In genomic region chr2:26329402-26329801, GRCm38 (mm10) we compare ENCODE assay signal across 8 mouse cellular contexts. TPM values are rescaled to one million over a fixed set of nuclear protein-coding genes. Genes with fewer than 3 reads are reported as not detected.
DNase-seq lines count a peak whose midpoint lies in the region; ATAC-seq and TF ChIP-seq lines count a peak whose summit lies in the region.

No protein-coding gene starts in this region.

- WGBS in forebrain, embryonic 13.5 days: 59% methylated on average over 8 of the region's 8 CpGs
- WGBS in forebrain, embryonic 15.5 days: 54% methylated on average over 8 of the region's 8 CpGs
- WGBS in embryonic facial prominence, embryonic 10.5 days: 58% methylated on average over 8 of the region's 8 CpGs
- 53% methylated on average over 8 of the region's 8 CpGs for WGBS in hindbrain, embryonic 12.5 days

- H3K79me3 ChIP-seq in C2C12 (ENCODE audit: low read depth): no peaks in the 10 kb centered on the region

- H3K27ac ChIP-seq in forebrain, embryonic 13.5 days: no peak overlapping the region
- no peak overlapping the region for H3K27ac ChIP-seq in forebrain, embryonic 15.5 days (replicated peaks)
- H3K27ac ChIP-seq in embryonic facial prominence, embryonic 10.5 days (replicated peaks): no peak overlapping the region
- H3K27ac ChIP-seq in hindbrain, embryonic 12.5 days: peak overlapping the region; percentile 36; the same call in 1 of the 2 replicates

- peak; percentile 48 for DNase-seq in embryonic facial prominence, embryonic 10.5 days (ENCODE audit: low spot score)
- peak; percentile 31 for DNase-seq in retina, postnatal 1 day
- DNase-seq in yolk sac, embryonic 10.5 days (ENCODE audit: low spot score): no peak
- DNase-seq in right cerebral cortex, postnatal 25 days: no peak

- H3K36me3 ChIP-seq in forebrain, embryonic 13.5 days (ENCODE audit: poor library complexity, severe bottlenecking): peaks cover 75% of the 10 kb centered on the region
- H3K36me3 ChIP-seq in forebrain, embryonic 15.5 days: peaks cover 68% of the 10 kb centered on the region
- peaks cover 39% of the 10 kb centered on the region for H3K36me3 ChIP-seq in C2C12 (ENCODE audit: control insufficient read depth, insufficient read depth)
- peaks cover 84% of the 10 kb centered on the region for H3K36me3 ChIP-seq in embryonic facial prominence, embryonic 10.5 days (replicated peaks)
- H3K36me3 ChIP-seq in hindbrain, embryonic 12.5 days: peaks cover 76% of the 10 kb centered on the region

- no peak overlapping the region for H3K4me3 ChIP-seq in forebrain, embryonic 13.5 days
- H3K4me3 ChIP-seq in forebrain, embryonic 15.5 days: no peak overlapping the region
- H3K4me3 ChIP-seq in C2C12 (ENCODE audit: insufficient read depth, poor library complexity, severe bottlenecking): no peak overlapping the region
- H3K4me3 ChIP-seq in embryonic facial prominence, embryonic 10.5 days: no peak overlapping the region
- H3K4me3 ChIP-seq in hindbrain, embryonic 12.5 days: no peak overlapping the region

- no peaks in the 10 kb centered on the region for H3K27me3 ChIP-seq in forebrain, embryonic 13.5 days
- no peaks in the 10 kb centered on the region for H3K27me3 ChIP-seq in forebrain, embryonic 15.5 days
- H3K27me3 ChIP-seq in C2C12 (ENCODE audit: control insufficient read depth, insufficient read depth, insufficient read length): no peaks in the 10 kb centered on the region
- no peaks in the 10 kb centered on the region for H3K27me3 ChIP-seq in embryonic facial prominence, embryonic 10.5 days (replicated peaks; ENCODE audit: low read depth, poor library complexity, severe bottlenecking)
- H3K27me3 ChIP-seq in hindbrain, embryonic 12.5 days: no peaks in the 10 kb centered on the region

- H3K9ac ChIP-seq in forebrain, embryonic 13.5 days: no peak overlapping the region
- no peak overlapping the region for H3K9ac ChIP-seq in forebrain, embryonic 15.5 days (replicated peaks)
- H3K9ac ChIP-seq in hindbrain, embryonic 12.5 days: no peak overlapping the region

- no peak for TF ChIP-seq CTCF in C2C12 (IDR thresholded peaks at IDR 0.05; ENCODE audit: control insufficient read depth, insufficient read depth, insufficient read length)

- no peaks in the 10 kb centered on the region for H3K79me2 ChIP-seq in C2C12 (ENCODE audit: control insufficient read depth, insufficient read depth)

- H3K9me3 ChIP-seq in forebrain, embryonic 13.5 days (replicated peaks): no peaks in the 10 kb centered on the region
- H3K9me3 ChIP-seq in forebrain, embryonic 15.5 days: no peaks in the 10 kb centered on the region
- H3K9me3 ChIP-seq in embryonic facial prominence, embryonic 10.5 days: no peaks in the 10 kb centered on the region
- no peaks in the 10 kb centered on the region for H3K9me3 ChIP-seq in hindbrain, embryonic 12.5 days (replicated peaks)

- H3ac ChIP-seq in C2C12 (ENCODE audit: control insufficient read depth, insufficient read length, low read depth): no peak overlapping the region

- peak; percentile 17; the same call in 1 of the 2 replicates for ATAC-seq in forebrain, embryonic 13.5 days
- no peak; the same call in 1 of the 2 replicates for ATAC-seq in forebrain, embryonic 15.5 days (replicated peaks)
- ATAC-seq in hindbrain, embryonic 12.5 days (ENCODE audit: low FRiP score): 0 out of 2 replicates have a peak, but pooled peaks have one; percentile 32

- H3K4me1 ChIP-seq in forebrain, embryonic 13.5 days: no peaks in the 10 kb centered on the region
- no peaks in the 10 kb centered on the region for H3K4me1 ChIP-seq in forebrain, embryonic 15.5 days
- H3K4me1 ChIP-seq in embryonic facial prominence, embryonic 10.5 days: peaks cover 13% of the 10 kb centered on the region; the same call in 1 of the 2 replicates
- no peaks in the 10 kb centered on the region for H3K4me1 ChIP-seq in hindbrain, embryonic 12.5 days

- H3K4me2 ChIP-seq in forebrain, embryonic 13.5 days: no peak overlapping the region
- H3K4me2 ChIP-seq in forebrain, embryonic 15.5 days (replicated peaks): no peak overlapping the region
- H3K4me2 ChIP-seq in hindbrain, embryonic 12.5 days (replicated peaks): no peak overlapping the region

TF ChIP-seq in C2C12, 6 proteins besides CTCF, POLR2A, EP300 and RAD21:
- peak; percentile 29 for TF ChIP-seq MAX (IDR thresholded peaks at IDR 0.05)
- no peak for TF ChIP-seq MYOD1 (IDR thresholded peaks at IDR 0.05; ENCODE audit: control insufficient read depth, insufficient read length, low read depth)
TF ChIP-seq in C2C12: peak in this region for 1.

RNA-seq across cellular contexts. Expression of gene Gpsm1, which starts 14.1 kb away (rescaled TPM):
- polyA plus RNA-seq in forebrain, embryonic 13.5 days (2015; fragmentation: Nextera tagmentation; extraction: Ambion mirVana): 97.7 and 120 TPM in 2 replicates
- 144 and 151 TPM in 2 replicates for polyA plus RNA-seq in forebrain, embryonic 15.5 days (2015; fragmentation: Nextera tagmentation; extraction: Ambion mirVana)
- polyA plus RNA-seq in C2C12 (2012; fragmentation: generic; extraction: Trizol): 20.6 TPM
- 96.7 and 97.2 TPM in 2 replicates for polyA plus RNA-seq in embryonic facial prominence, embryonic 10.5 days (2016; fragmentation: Nextera tagmentation; extraction: Ambion mirVana)
- 125 and 133 TPM in 2 replicates for polyA plus RNA-seq in hindbrain, embryonic 12.5 days (2016; fragmentation: Nextera tagmentation; extraction: Ambion mirVana)

RNA-seq across cellular contexts. Expression of gene Dnlz, which starts 22.5 kb away (rescaled TPM):
- polyA plus RNA-seq in forebrain, embryonic 13.5 days (2015; fragmentation: Nextera tagmentation; extraction: Ambion mirVana): 31.1 and 32.2 TPM in 2 replicates
- 33.0 and 33.5 TPM in 2 replicates for polyA plus RNA-seq in forebrain, embryonic 15.5 days (2015; fragmentation: Nextera tagmentation; extraction: Ambion mirVana)
- 35.6 TPM for polyA plus RNA-seq in C2C12 (2012; fragmentation: generic; extraction: Trizol)
- polyA plus RNA-seq in embryonic facial prominence, embryonic 10.5 days (2016; fragmentation: Nextera tagmentation; extraction: Ambion mirVana): 31.5 and 32.2 TPM in 2 replicates
- 33.2 and 34.7 TPM in 2 replicates for polyA plus RNA-seq in hindbrain, embryonic 12.5 days (2016; fragmentation: Nextera tagmentation; extraction: Ambion mirVana)

RNA-seq across cellular contexts. Expression of gene Card9, which starts 31.3 kb away (rescaled TPM):
- 0.72 and 2.0 TPM in 2 replicates for polyA plus RNA-seq in forebrain, embryonic 13.5 days (2015; fragmentation: Nextera tagmentation; extraction: Ambion mirVana)
- polyA plus RNA-seq in forebrain, embryonic 15.5 days (2015; fragmentation: Nextera tagmentation; extraction: Ambion mirVana): 1.4 and 1.5 TPM in 2 replicates
- 0.20 TPM for polyA plus RNA-seq in C2C12 (2012; fragmentation: generic; extraction: Trizol)
- polyA plus RNA-seq in embryonic facial prominence, embryonic 10.5 days (2016; fragmentation: Nextera tagmentation; extraction: Ambion mirVana): 0.87 and 0.96 TPM in 2 replicates
- polyA plus RNA-seq in hindbrain, embryonic 12.5 days (2016; fragmentation: Nextera tagmentation; extraction: Ambion mirVana): 0.78 and 1.1 TPM in 2 replicates

RNA-seq across cellular contexts. Expression of gene Ccdc187, which starts 35.0 kb away (rescaled TPM):
- polyA plus RNA-seq in forebrain, embryonic 13.5 days (2015; fragmentation: Nextera tagmentation; extraction: Ambion mirVana): 0.18 and 0.35 TPM in 2 replicates
- 0.18 and 0.24 TPM in 2 replicates for polyA plus RNA-seq in forebrain, embryonic 15.5 days (2015; fragmentation: Nextera tagmentation; extraction: Ambion mirVana)
- not detected for polyA plus RNA-seq in C2C12 (2012; fragmentation: generic; extraction: Trizol)
- 0.03 and 0.04 TPM in 2 replicates for polyA plus RNA-seq in embryonic facial prominence, embryonic 10.5 days (2016; fragmentation: Nextera tagmentation; extraction: Ambion mirVana)
- 0.31 and 0.37 TPM in 2 replicates for polyA plus RNA-seq in hindbrain, embryonic 12.5 days (2016; fragmentation: Nextera tagmentation; extraction: Ambion mirVana)

RNA-seq across cellular contexts. Expression of gene Snapc4, which starts 51.1 kb away (rescaled TPM):
- polyA plus RNA-seq in forebrain, embryonic 13.5 days (2015; fragmentation: Nextera tagmentation; extraction: Ambion mirVana): 25.1 and 30.9 TPM in 2 replicates
- polyA plus RNA-seq in forebrain, embryonic 15.5 days (2015; fragmentation: Nextera tagmentation; extraction: Ambion mirVana): 31.4 and 31.6 TPM in 2 replicates
- 11.7 TPM for polyA plus RNA-seq in C2C12 (2012; fragmentation: generic; extraction: Trizol)
- 39.3 and 39.8 TPM in 2 replicates for polyA plus RNA-seq in embryonic facial prominence, embryonic 10.5 days (2016; fragmentation: Nextera tagmentation; extraction: Ambion mirVana)
- polyA plus RNA-seq in hindbrain, embryonic 12.5 days (2016; fragmentation: Nextera tagmentation; extraction: Ambion mirVana): 36.2 and 37.3 TPM in 2 replicates

Comparison
In these comparisons a context has a peak if more than half of its experiments do, and no peak if none do; other contexts are left out.
1. DNase-seq: peak in embryonic facial prominence, embryonic 10.5 days (single experiment) and retina, postnatal 1 day (single experiment); none in yolk sac, embryonic 10.5 days (single experiment) and right cerebral cortex, postnatal 25 days (single experiment).